Mouse (Mus musculus) myocyte (in vitro differentiated cells): ENCODE measurements around the gene Gatb. TPM values are rescaled to one million over a fixed set of nuclear protein-coding genes. Genes with fewer than 3 reads are reported as not detected.

ENCODE experiments used
- H3K27me3 ChIP-seq: one replicate; pipeline ENCODE4 v1.6.1; 2011; ENCODE audit not compliant: control insufficient read depth, insufficient read depth, insufficient read length
- H3K36me3 ChIP-seq: one replicate; pipeline ENCODE4 v1.6.1; 2011; ENCODE audit not compliant: control insufficient read depth, insufficient read depth
- H3K4me2 ChIP-seq: one replicate; pipeline ENCODE4 v1.6.1; 2011; ENCODE audit warnings: low read depth, control low read depth
- H3K4me3 ChIP-seq: one replicate; pipeline ENCODE4 v1.5.1; 2011; ENCODE audit warnings: mild to moderate bottlenecking, control low read depth, moderate library complexity
- H3K79me2 ChIP-seq: one replicate; pipeline ENCODE4 v1.6.1; 2011; ENCODE audit not compliant: control insufficient read depth, insufficient read depth
- H3ac ChIP-seq: one replicate; pipeline ENCODE4 v1.6.1; 2011; ENCODE audit not compliant: control insufficient read depth, insufficient read length
- CEBPB ChIP-seq: IDR thresholded peaks from 2 replicates; pipeline ENCODE4 v1.6.1; 2011; ENCODE audit warnings: mild to moderate bottlenecking, moderate library complexity; ENCODE audit not compliant: poor library complexity, insufficient read depth, severe bottlenecking
- E2F4 ChIP-seq: IDR thresholded peaks from one replicate; pipeline ENCODE4 v1.6.1; 2011; ENCODE audit warnings: mild to moderate bottlenecking, control low read depth, moderate library complexity; ENCODE audit not compliant: insufficient read depth
- MAX ChIP-seq: IDR thresholded peaks from one replicate; pipeline ENCODE4 v1.6.1; 2011; ENCODE audit warnings: low read depth, mild to moderate bottlenecking, control low read depth
- MYOD1 ChIP-seq, 3 experiments: IDR thresholded peaks; one replicate each; pipeline ENCODE4 v1.6.1; 2011; ENCODE audit warnings: control low read depth in 2 of 3, low read depth in 2 of 3, mild to moderate bottlenecking in 2 of 3, moderate library complexity in 1 of 3; ENCODE audit not compliant: insufficient read length in 2 of 3, control insufficient read depth in 1 of 3
- MYOG ChIP-seq, 3 experiments: IDR thresholded peaks; one replicate each; pipeline ENCODE4 v1.6.1; 2011; ENCODE audit warnings: control low read depth in 2 of 3, low read depth in 2 of 3, mild to moderate bottlenecking in 2 of 3; ENCODE audit not compliant: insufficient read length in 2 of 3, control insufficient read depth in 1 of 3, insufficient read depth in 1 of 3
- POLR2A ChIP-seq: IDR thresholded peaks from one replicate; pipeline ENCODE4 v1.6.1; 2011; ENCODE audit warnings: low read depth, mild to moderate bottlenecking, control low read depth, moderate library complexity; ENCODE audit not compliant: insufficient read length
- POLR2AphosphoS2 ChIP-seq: IDR thresholded peaks from one replicate; pipeline ENCODE4 v1.6.1; 2011; ENCODE audit warnings: low read depth, control low read depth; ENCODE audit not compliant: insufficient read length
- REST ChIP-seq: IDR thresholded peaks from one replicate; pipeline ENCODE4 v1.6.1; 2011; ENCODE audit warnings: mild to moderate bottlenecking, control low read depth, moderate library complexity; ENCODE audit not compliant: insufficient read depth, insufficient read length
- SRF ChIP-seq: IDR thresholded peaks from one replicate; pipeline ENCODE4 v1.6.1; 2011; ENCODE audit warnings: low read depth; ENCODE audit not compliant: control insufficient read depth, insufficient read length
- TCF12 ChIP-seq: IDR thresholded peaks from one replicate; pipeline ENCODE4 v1.6.1; 2011; ENCODE audit warnings: mild to moderate bottlenecking, control low read depth; ENCODE audit not compliant: poor library complexity, insufficient read depth, severe bottlenecking
- TCF3 ChIP-seq: IDR thresholded peaks from one replicate; pipeline ENCODE4 v1.6.1; 2011; ENCODE audit warnings: low read depth, control low read depth; ENCODE audit not compliant: insufficient read length
- USF1 ChIP-seq: IDR thresholded peaks from one replicate; pipeline ENCODE4 v1.6.1; 2011; ENCODE audit warnings: low read depth, mild to moderate bottlenecking, control low read depth, moderate library complexity
- polyA plus RNA-seq: library from polyadenylated mRNA; unstranded; fragments of >200 nt; fragmentation: generic; extraction: Trizol; gene quantifications from one replicate; pipeline ENCODE4 v1.2.1, GENCODE M21; 2012; ENCODE audit warnings: missing spikeins

Gatb gene
- 14.3 TPM for polyA plus RNA-seq

DNA sequence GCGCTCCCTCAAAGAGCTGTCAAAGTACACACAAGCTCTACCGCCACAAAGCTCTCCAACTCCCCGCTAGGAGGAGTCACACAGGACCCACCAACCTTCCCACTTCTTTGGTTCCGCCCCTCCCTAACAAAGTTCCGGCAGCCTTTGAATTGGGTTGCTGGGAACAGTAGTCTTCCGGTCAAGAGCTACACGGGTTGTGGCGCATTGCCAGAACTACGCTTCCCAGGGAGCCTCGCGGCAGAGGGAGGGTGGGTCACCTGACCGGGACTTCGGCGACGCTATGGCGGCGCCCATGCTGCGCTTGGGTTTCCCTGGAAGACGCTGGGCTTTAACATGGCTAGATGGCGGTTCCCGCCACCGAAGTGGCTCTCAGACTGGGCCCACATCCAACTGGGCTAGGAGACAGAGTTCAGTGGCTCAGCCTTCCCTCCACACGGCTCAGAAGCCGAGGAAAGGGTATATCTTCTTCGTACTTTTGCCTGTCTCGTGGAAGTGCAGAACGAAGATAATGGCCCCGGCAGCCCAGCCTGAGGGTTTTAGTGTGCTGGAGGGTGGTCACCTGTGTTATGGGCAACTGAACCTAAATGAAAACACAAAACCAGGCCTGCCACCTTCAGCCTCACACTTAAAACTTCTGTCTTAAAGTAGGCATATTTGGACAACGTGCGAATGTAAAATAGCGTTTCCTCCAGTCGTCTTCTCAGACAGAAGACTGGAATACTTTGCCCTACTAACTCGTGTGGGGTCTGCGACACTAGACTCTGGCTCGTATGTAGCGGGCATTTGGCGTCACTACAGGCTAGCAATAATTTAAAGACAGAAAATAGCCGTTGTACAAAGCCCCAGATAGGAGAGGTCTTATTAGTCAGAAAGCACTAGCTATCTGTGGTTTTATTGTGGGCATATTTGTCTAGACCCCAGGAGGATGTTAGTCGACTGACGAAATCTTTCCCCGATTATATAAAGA is at the start of gene Gatb:
Gatb (plus strand) TSS at position 256 of the 967 bp plus-strand sequence.
- Histone ChIP-seq H3K4me3 (peak within 1 kb of the TSS; percentile 62), H3ac (no peak within 1 kb of the TSS), H3K27me3 (no peaks in the 10 kb centered on the region), H3K36me3 (no peaks in the 10 kb centered on the region), H3K79me2 (no peaks in the 10 kb centered on the region), H3K4me2 (peak within 1 kb of the TSS; percentile 83)
- TF ChIP-seq MYOG (IDR thresholded peaks at IDR 0.05; ENCODE audit: control insufficient read depth in 1 of 3, insufficient read depth in 1 of 3, insufficient read length in 2 of 3, low read depth in 2 of 3): peak in 1 of 3 experiments; percentile 2
- TF ChIP-seq POLR2A: peak; percentile 50
- no peak for TF ChIP-seq TCF12
- TF ChIP-seq SRF: no peak
- peak; percentile 99 for TF ChIP-seq USF1

GRCm38 (mm10) chr3:85530601-85531161 is 43.2 kb upstream of the Gatb start:
- Histone ChIP-seq H3K4me3 (no peak overlapping the region), H3K27me3 (peaks cover 15% of the 10 kb centered on the region), H3K4me2 (no peak overlapping the region), H3K36me3 (no peaks in the 10 kb centered on the region), H3K79me2 (no peaks in the 10 kb centered on the region), H3ac (no peak overlapping the region)
- TF ChIP-seq USF1 (no peak), POLR2AphosphoS2 (no peak), TCF12 (no peak)

DNA sequence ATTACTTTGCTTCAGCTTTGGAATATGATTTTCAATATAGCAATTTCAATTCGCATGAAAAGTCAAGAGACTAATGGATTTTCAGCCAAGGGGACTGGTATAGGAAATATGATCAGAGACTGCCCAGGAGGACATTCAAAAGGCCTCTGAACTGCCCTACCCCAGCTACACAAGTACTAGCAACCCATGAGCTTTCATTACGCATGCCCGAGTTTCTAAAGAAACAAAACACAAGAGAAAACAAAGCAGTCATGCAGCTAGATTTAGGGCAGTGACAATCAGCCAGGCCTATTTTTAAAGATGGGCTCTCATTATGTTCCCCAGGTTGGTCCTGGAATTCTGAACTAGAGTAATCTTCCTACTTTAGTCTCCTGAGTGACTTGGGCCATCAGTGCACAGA is 41.5 kb upstream of the Gatb start:
- Histone ChIP-seq H3K4me2 (no peak overlapping the region), H3K4me3 (no peak overlapping the region), H3K79me2 (no peaks in the 10 kb centered on the region), H3K27me3 (peaks cover 5% of the 10 kb centered on the region), H3K36me3 (no peaks in the 10 kb centered on the region), H3ac (no peak overlapping the region)
- TF ChIP-seq POLR2A (no peak), CEBPB (no peak), MAX (no peak), SRF (no peak), REST (no peak), TCF12 (no peak), POLR2AphosphoS2 (no peak), E2F4 (no peak), MYOD1 (IDR thresholded peaks at IDR 0.05; ENCODE audit: control insufficient read depth in 1 of 3, insufficient read length in 2 of 3, low read depth in 2 of 3) (no peak), MYOG (IDR thresholded peaks at IDR 0.05; ENCODE audit: control insufficient read depth in 1 of 3, insufficient read depth in 1 of 3, insufficient read length in 2 of 3, low read depth in 2 of 3) (no peak), TCF3 (no peak), USF1 (no peak)

- H3K27me3 ChIP-seq: no peaks in the 10 kb centered on the region
- TF ChIP-seq TCF3 (no peak), USF1 (no peak), CEBPB (no peak), MYOD1 (IDR thresholded peaks at IDR 0.05; ENCODE audit: control insufficient read depth in 1 of 3, insufficient read length in 2 of 3, low read depth in 2 of 3) (no peak), POLR2A (no peak), E2F4 (no peak), SRF (no peak), REST (no peak), MAX (no peak)
- no peaks in the 10 kb centered on the region for H3K36me3 ChIP-seq
- no peak overlapping the region for H3ac ChIP-seq
- no peak overlapping the region for H3K4me2 ChIP-seq
- no peaks in the 10 kb centered on the region for H3K79me2 ChIP-seq
- H3K4me3 ChIP-seq: no peak overlapping the region
Observed at GRCm38 (mm10) chr3:85535042-85535441, 38.9 kb upstream of the Gatb start.

DNA sequence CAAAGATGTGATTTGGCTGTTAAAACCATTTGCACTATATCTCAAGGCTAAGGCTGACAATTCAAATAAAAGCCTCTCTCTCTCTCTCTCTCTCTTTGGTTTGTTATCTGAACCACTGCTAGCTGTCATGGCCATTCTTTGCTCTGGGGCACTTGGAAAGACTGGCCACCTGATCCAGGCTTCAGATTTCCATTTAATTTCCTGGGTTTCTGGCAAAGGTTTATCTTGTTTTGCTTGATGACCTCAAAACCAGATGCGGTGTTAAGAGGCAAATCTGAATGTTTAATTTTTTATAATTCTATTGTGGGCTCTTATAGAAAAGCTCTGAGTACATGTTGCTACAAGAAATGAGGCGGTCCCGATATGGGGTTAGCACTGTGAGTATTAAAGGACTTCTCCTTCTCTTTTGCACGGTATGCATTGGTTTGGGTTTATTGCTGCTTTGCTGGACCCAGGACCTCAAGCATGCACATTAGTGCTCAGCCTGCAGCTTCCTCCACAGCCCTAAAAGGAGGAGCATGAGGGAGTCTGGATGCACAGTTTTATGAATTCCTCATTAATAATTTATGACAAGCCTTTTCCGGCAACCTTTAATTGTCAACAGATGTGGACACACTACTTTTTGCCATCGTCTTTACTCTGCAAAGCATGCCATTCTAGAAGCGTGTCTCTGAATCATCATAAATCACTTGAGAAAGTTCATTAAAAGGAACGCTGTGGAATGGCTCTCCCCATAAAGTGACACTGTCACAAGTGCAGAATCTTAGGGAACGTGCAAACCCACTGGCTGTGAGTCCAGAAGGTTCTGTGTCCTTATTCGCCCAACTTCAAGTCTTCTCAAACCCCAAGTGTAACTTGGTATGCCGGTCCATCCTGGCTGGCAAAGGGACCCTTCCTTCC is 38.0 kb upstream of the Gatb start:
- H3K27me3 ChIP-seq: no peaks in the 10 kb centered on the region
- no peak overlapping the region for H3K4me2 ChIP-seq
- no peaks in the 10 kb centered on the region for H3K79me2 ChIP-seq
- H3K4me3 ChIP-seq: no peak overlapping the region
- TF ChIP-seq POLR2AphosphoS2 (no peak), TCF12 (no peak), SRF (no peak), E2F4 (no peak), MAX (no peak), USF1 (no peak)
- no peaks in the 10 kb centered on the region for H3K36me3 ChIP-seq
- H3ac ChIP-seq: no peak overlapping the region
